In genomic region chr13:19424563-19424962, GRCm38 (mm10) we compare ENCODE assay signal across 18 mouse cellular contexts. TPM values are rescaled to one million over a fixed set of nuclear protein-coding genes. Genes with fewer than 3 reads are reported as not detected.
DNase-seq lines count a peak whose midpoint lies in the region; ATAC-seq and TF ChIP-seq lines count a peak whose summit lies in the region.
"Had no signal": no experiment of that assay in that cellular context is flagged by ENCODE, and none has a peak within 500 bp of the region (broad histone marks: within the 10 kb centered on the region; RNA-seq: fewer than 3 reads in every experiment).

No protein-coding gene starts in this region.

- no peak overlapping the region for H3K4me3 ChIP-seq in ES-Bruce4 (ENCODE audit: low read depth, low read length)
- no peak overlapping the region for H3K4me3 ChIP-seq in hindbrain, embryonic 13.5 days
- H3K4me3 ChIP-seq in kidney, embryonic 14.5 days (ENCODE audit: low read length), result no peak overlapping the region
- H3K4me3 ChIP-seq: embryonic facial prominence, embryonic 10.5 days; embryonic facial prominence, embryonic 12.5 days; forebrain, embryonic 13.5 days; forebrain, embryonic 15.5 days had no signal

- no peak for TF ChIP-seq CTCF in ES-Bruce4 (IDR thresholded peaks at IDR 0.05; ENCODE audit: low read depth, low read length)

- intact Hi-C loops in left cerebral cortex, postnatal 36 days (cut with DNase I), result no loop called here

- DNase-seq in ES-CJ7 (ENCODE audit: low read depth, low spot score), result peak; percentile 87
- DNase-seq in R1 (ENCODE audit: low read depth, low spot score), result peak; percentile 77
- DNase-seq in ZHBTc4 (ENCODE audit: low read depth, low spot score), result peak; percentile 82
- DNase-seq in left cerebral cortex, postnatal 36 days (ENCODE audit: low spot score in 2 of 2), result no peak
- DNase-seq: adrenal gland, adult 2 months; adrenal gland, postnatal 10 days; adrenal gland, postnatal 25 days; cerebellum, adult 11-12 months; forebrain, postnatal 0 days had no signal

- no peak overlapping the region for H3K27ac ChIP-seq in ES-Bruce4 (ENCODE audit: insufficient read depth, low read length)
- H3K27ac ChIP-seq in hindbrain, embryonic 13.5 days, result no peak overlapping the region
- no peak overlapping the region for H3K27ac ChIP-seq in kidney, embryonic 14.5 days (ENCODE audit: low read depth, low read length)
- H3K27ac ChIP-seq: embryonic facial prominence, embryonic 10.5 days; embryonic facial prominence, embryonic 12.5 days; forebrain, embryonic 13.5 days; forebrain, embryonic 15.5 days had no signal

- no peak for TF ChIP-seq POLR2A in ES-Bruce4 (IDR thresholded peaks at IDR 0.05; ENCODE audit: insufficient read depth, low read length)

- H3K9me3 ChIP-seq in ES-Bruce4 (replicated peaks; ENCODE audit: control insufficient read depth, insufficient read depth, low read length, poor library complexity, severe bottlenecking), result peaks cover 13% of the 10 kb centered on the region
- no peaks in the 10 kb centered on the region for H3K9me3 ChIP-seq in hindbrain, embryonic 13.5 days
- no peaks in the 10 kb centered on the region for H3K9me3 ChIP-seq in kidney, embryonic 14.5 days (ENCODE audit: control insufficient read depth, low read length)
- H3K9me3 ChIP-seq: embryonic facial prominence, embryonic 10.5 days; embryonic facial prominence, embryonic 12.5 days; forebrain, embryonic 13.5 days; forebrain, embryonic 15.5 days; G1E had no signal

- 88% methylated on average over 4 of the region's 4 CpGs for WGBS in hindbrain, embryonic 13.5 days
- 87% methylated on average over 4 of the region's 4 CpGs for WGBS in kidney, embryonic 14.5 days

- no peak overlapping the region for H3K4me2 ChIP-seq in hindbrain, embryonic 13.5 days
- H3K4me2 ChIP-seq in kidney, embryonic 14.5 days (replicated peaks; ENCODE audit: low read depth, low read length), result no peak overlapping the region
- H3K4me2 ChIP-seq: embryonic facial prominence, embryonic 12.5 days; forebrain, embryonic 13.5 days; forebrain, embryonic 15.5 days had no signal

- TF ChIP-seq EP300 in ES-Bruce4 (IDR thresholded peaks at IDR 0.05; ENCODE audit: insufficient read depth, low read depth, low read length), result peak; percentile 56; the same call in 1 of the 2 replicates

- no peaks in the 10 kb centered on the region for H3K36me3 ChIP-seq in ES-Bruce4 (ENCODE audit: control insufficient read depth, insufficient read depth, low read length, poor library complexity, severe bottlenecking)
- H3K36me3 ChIP-seq in hindbrain, embryonic 13.5 days, result no peaks in the 10 kb centered on the region
- no peaks in the 10 kb centered on the region for H3K36me3 ChIP-seq in kidney, embryonic 14.5 days (ENCODE audit: control insufficient read depth, insufficient read depth, low read length)
- H3K36me3 ChIP-seq: embryonic facial prominence, embryonic 10.5 days; embryonic facial prominence, embryonic 12.5 days; forebrain, embryonic 15.5 days; G1E had no signal

- H3K27me3 ChIP-seq in ES-Bruce4 (ENCODE audit: control insufficient read depth, insufficient read depth, low read length, poor library complexity, severe bottlenecking), result no peaks in the 10 kb centered on the region
- no peaks in the 10 kb centered on the region for H3K27me3 ChIP-seq in hindbrain, embryonic 13.5 days
- no peaks in the 10 kb centered on the region for H3K27me3 ChIP-seq in kidney, embryonic 14.5 days (ENCODE audit: control insufficient read depth, insufficient read depth, low read length)
- H3K27me3 ChIP-seq: embryonic facial prominence, embryonic 12.5 days; forebrain, embryonic 13.5 days; forebrain, embryonic 15.5 days; Patski had no signal

- H3K4me1 ChIP-seq in ES-Bruce4 (ENCODE audit: control insufficient read depth, insufficient read depth, low read length), result no peaks in the 10 kb centered on the region
- H3K4me1 ChIP-seq in hindbrain, embryonic 13.5 days (replicated peaks), result no peaks in the 10 kb centered on the region
- no peaks in the 10 kb centered on the region for H3K4me1 ChIP-seq in kidney, embryonic 14.5 days (ENCODE audit: control insufficient read depth, insufficient read depth, low read length)
- H3K4me1 ChIP-seq: embryonic facial prominence, embryonic 10.5 days; embryonic facial prominence, embryonic 12.5 days; forebrain, embryonic 13.5 days; forebrain, embryonic 15.5 days had no signal

- ATAC-seq in hindbrain, embryonic 13.5 days (ENCODE audit: low FRiP score), result no peak
- ATAC-seq in kidney, embryonic 14.5 days (ENCODE audit: low FRiP score, low TSS enrichment), result no peak
- ATAC-seq: forebrain, embryonic 13.5 days; forebrain, embryonic 15.5 days; forebrain, postnatal 0 days; Patski had no signal

- no peak overlapping the region for H3K9ac ChIP-seq in ES-Bruce4 (ENCODE audit: low read depth, poor library complexity, severe bottlenecking)
- H3K9ac ChIP-seq in hindbrain, embryonic 13.5 days, result no peak overlapping the region
- H3K9ac ChIP-seq in kidney, embryonic 14.5 days (ENCODE audit: low read depth, low read length), result no peak overlapping the region
- H3K9ac ChIP-seq: embryonic facial prominence, embryonic 12.5 days; forebrain, embryonic 13.5 days; forebrain, embryonic 15.5 days; forebrain, postnatal 0 days had no signal

RNA-seq across cellular contexts. Expression of gene Stard3nl, which starts 29.0 kb away (rescaled TPM):
- polyA plus RNA-seq in ES-Bruce4 (2011; ENCODE audit: insufficient read depth, insufficient read length, low read depth, missing spikeins), result 45.4 and 63.7 TPM in 2 replicates
- 197 and 198 TPM in 2 replicates for polyA plus RNA-seq in hindbrain, embryonic 13.5 days (2015; fragmentation: Nextera tagmentation; extraction: Ambion mirVana)
- total RNA-seq in left cerebral cortex, postnatal 36 days (2021), result 10 to 100 TPM; 58.6 to 64.1 TPM
- polyA plus RNA-seq in kidney, embryonic 14.5 days (2014; fragmentation: Nextera tagmentation; extraction: Ambion mirVana), result 107 and 112 TPM in 2 replicates

Comparison
In these comparisons a context has a peak if more than half of its experiments do, and no peak if none do; other contexts are left out.
1. DNase-seq: peak in ES-CJ7 (single experiment), R1 (single experiment) and ZHBTc4 (single experiment); none in left cerebral cortex, postnatal 36 days (0 of 2).